In the genomic region with DNA sequence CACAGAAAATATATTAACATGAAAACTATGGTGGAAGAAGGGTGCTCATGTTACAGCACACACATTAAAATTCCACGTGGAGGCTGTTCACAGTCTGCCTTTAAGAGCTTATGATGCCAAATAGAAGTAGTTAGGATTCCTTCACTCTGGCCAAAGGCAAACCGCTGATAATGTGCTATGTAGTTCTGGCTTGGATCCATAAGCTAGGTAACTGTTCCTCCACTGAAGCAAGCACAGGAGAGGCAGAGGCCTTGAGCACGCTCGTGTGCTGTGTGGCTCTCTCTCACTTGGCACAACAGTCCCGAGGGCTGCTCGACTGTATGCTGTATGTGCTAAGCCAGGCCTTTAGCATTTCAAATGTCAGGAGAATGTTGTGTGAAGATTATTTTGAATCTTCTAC, we compare ENCODE assay signal across 24 mouse cellular contexts. TPM values are rescaled to one million over a fixed set of nuclear protein-coding genes. Genes with fewer than 3 reads are reported as not detected.
DNase-seq lines count a peak whose midpoint lies in the region; ATAC-seq lines count a peak whose summit lies in the region.
"Had no signal": no experiment of that assay in that cellular context is flagged by ENCODE, and none has a peak within 500 bp of the region (broad histone marks: within the 10 kb centered on the region; RNA-seq: fewer than 3 reads in every experiment).

No protein-coding gene starts in this region.

- H3K4me2 ChIP-seq in embryonic facial prominence, embryonic 14.5 days (ENCODE audit: low read depth, low read length), result no peak overlapping the region
- no peak overlapping the region for H3K4me2 ChIP-seq in heart, embryonic 15.5 days
- H3K4me2 ChIP-seq: embryonic facial prominence, embryonic 12.5 days; forebrain, embryonic 12.5 days; forebrain, embryonic 15.5 days; hindbrain, embryonic 13.5 days; intestine, embryonic 15.5 days had no signal

- intact Hi-C loops in heart, postnatal 14 days (cut with DNase I), result no loop called here
- intact Hi-C loops in heart, postnatal 10 days (cut with DNase I), result no loop called here

- peaks cover 25% of the 10 kb centered on the region for H3K36me3 ChIP-seq in embryonic facial prominence, embryonic 14.5 days (ENCODE audit: control insufficient read depth, insufficient read depth, low read length)
- peaks cover 20% of the 10 kb centered on the region; the same call in 1 of the 2 replicates for H3K36me3 ChIP-seq in embryonic facial prominence, embryonic 10.5 days (replicated peaks)
- H3K36me3 ChIP-seq in heart, embryonic 15.5 days, result peaks cover 6% of the 10 kb centered on the region; the same call in 1 of the 2 replicates

- H3K4me1 ChIP-seq in embryonic facial prominence, embryonic 14.5 days (ENCODE audit: control insufficient read depth, insufficient read depth, low read length), result no peaks in the 10 kb centered on the region
- no peaks in the 10 kb centered on the region for H3K4me1 ChIP-seq in embryonic facial prominence, embryonic 10.5 days
- H3K4me1 ChIP-seq in heart, embryonic 15.5 days (replicated peaks), result no peaks in the 10 kb centered on the region
- H3K4me1 ChIP-seq: embryonic facial prominence, embryonic 12.5 days; forebrain, embryonic 12.5 days; forebrain, embryonic 15.5 days; hindbrain, embryonic 10.5 days; hindbrain, embryonic 13.5 days; intestine, embryonic 15.5 days had no signal

- no peak overlapping the region for H3K27ac ChIP-seq in embryonic facial prominence, embryonic 14.5 days (replicated peaks; ENCODE audit: low read depth, low read length)
- H3K27ac ChIP-seq in embryonic facial prominence, embryonic 10.5 days (replicated peaks), result no peak overlapping the region
- H3K27ac ChIP-seq in heart, embryonic 15.5 days, result peak overlapping the region; percentile 6; the same call in 1 of the 2 replicates
- H3K27ac ChIP-seq: embryonic facial prominence, embryonic 12.5 days; forebrain, embryonic 12.5 days; forebrain, embryonic 15.5 days; heart, adult 2 months; hindbrain, embryonic 10.5 days; hindbrain, embryonic 13.5 days; intestine, embryonic 15.5 days had no signal

- no peak overlapping the region for H3K4me3 ChIP-seq in embryonic facial prominence, embryonic 14.5 days (ENCODE audit: low read depth, low read length)
- H3K4me3 ChIP-seq in embryonic facial prominence, embryonic 10.5 days, result no peak overlapping the region
- H3K4me3 ChIP-seq in heart, embryonic 15.5 days, result no peak overlapping the region
- H3K4me3 ChIP-seq: embryonic facial prominence, embryonic 12.5 days; erythroblast, embryonic 14.5 days; forebrain, embryonic 12.5 days; forebrain, embryonic 15.5 days; heart, adult 2 months; hindbrain, embryonic 10.5 days; hindbrain, embryonic 13.5 days; intestine, embryonic 15.5 days had no signal

- H3K9me3 ChIP-seq in embryonic facial prominence, embryonic 14.5 days (ENCODE audit: control insufficient read depth, low read length), result no peaks in the 10 kb centered on the region
- H3K9me3 ChIP-seq in embryonic facial prominence, embryonic 10.5 days, result no peaks in the 10 kb centered on the region
- H3K9me3 ChIP-seq in heart, embryonic 15.5 days (replicated peaks), result no peaks in the 10 kb centered on the region
- H3K9me3 ChIP-seq: embryonic facial prominence, embryonic 12.5 days; forebrain, embryonic 12.5 days; forebrain, embryonic 15.5 days; hindbrain, embryonic 10.5 days; hindbrain, embryonic 13.5 days; intestine, embryonic 15.5 days had no signal

- ATAC-seq in embryonic facial prominence, embryonic 14.5 days (ENCODE audit: low read depth), result no peak
- peak; percentile 47; the same call in 1 of the 2 replicates for ATAC-seq in heart, embryonic 15.5 days (replicated peaks; ENCODE audit: insufficient number of reproducible peaks, insufficient read depth, low FRiP score, low read depth)
- ATAC-seq: forebrain, embryonic 15.5 days; hindbrain, embryonic 16.5 days; intestine, embryonic 15.5 days; Patski had no signal

- WGBS in embryonic facial prominence, embryonic 14.5 days, result 62% methylated on average over 6 of the region's 6 CpGs
- WGBS in embryonic facial prominence, embryonic 10.5 days, result 88% methylated on average over 6 of the region's 6 CpGs
- WGBS in heart, embryonic 15.5 days, result 32% methylated on average over 6 of the region's 6 CpGs

- H3K27me3 ChIP-seq in embryonic facial prominence, embryonic 14.5 days (replicated peaks; ENCODE audit: control insufficient read depth, insufficient read depth, low read length), result no peaks in the 10 kb centered on the region
- H3K27me3 ChIP-seq in embryonic facial prominence, embryonic 10.5 days (replicated peaks; ENCODE audit: low read depth, poor library complexity, severe bottlenecking), result no peaks in the 10 kb centered on the region
- H3K27me3 ChIP-seq in heart, embryonic 15.5 days, result no peaks in the 10 kb centered on the region
- H3K27me3 ChIP-seq: embryonic facial prominence, embryonic 12.5 days; forebrain, embryonic 12.5 days; forebrain, embryonic 15.5 days; hindbrain, embryonic 13.5 days; intestine, embryonic 15.5 days; Patski had no signal

- peak; percentile 36 for DNase-seq in embryonic facial prominence, embryonic 14.5 days (ENCODE audit: low spot score)
- no peak for DNase-seq in embryonic facial prominence, embryonic 10.5 days (ENCODE audit: low spot score)
- DNase-seq in heart, postnatal 14 days, result no peak
- peak; percentile 18 to 23 for DNase-seq in heart, postnatal 10 days
- DNase-seq in heart, postnatal 4 days, result no peak
- DNase-seq: adrenal gland, postnatal 10 days; adrenal gland, postnatal 36 days; cerebellum, adult 18-20 months; cerebellum, adult 9-10 months; cerebellum, postnatal 14 days; gastrocnemius, postnatal 25 days; heart, adult 2 months; kidney, adult 11 months; kidney, adult 8-10 months had no signal

- no peak overlapping the region for H3K9ac ChIP-seq in embryonic facial prominence, embryonic 14.5 days (ENCODE audit: low read depth, low read length)
- no peak overlapping the region for H3K9ac ChIP-seq in heart, embryonic 15.5 days
- H3K9ac ChIP-seq: embryonic facial prominence, embryonic 12.5 days; forebrain, embryonic 12.5 days; forebrain, embryonic 15.5 days; hindbrain, embryonic 13.5 days; intestine, embryonic 15.5 days had no signal

RNA-seq across cellular contexts. Expression of a gene that starts 20.6 kb away (rescaled TPM):
- 34.5 and 37.8 TPM in 2 replicates for polyA plus RNA-seq in embryonic facial prominence, embryonic 14.5 days (2014; fragmentation: Nextera tagmentation; extraction: Ambion mirVana)
- 50.1 and 58.2 TPM in 2 replicates for polyA plus RNA-seq in embryonic facial prominence, embryonic 10.5 days (2016; fragmentation: Nextera tagmentation; extraction: Ambion mirVana)
- 43.9 and 44.2 TPM in 2 replicates for polyA plus RNA-seq in heart, embryonic 15.5 days (2015; fragmentation: Nextera tagmentation; extraction: Ambion mirVana)
- 10 to 100 TPM; 25.6 to 28.3 TPM for total RNA-seq in heart, postnatal 14 days (2021)
- total RNA-seq in heart, postnatal 10 days (2021), result 10 to 100 TPM; 29.3 to 34.5 TPM
- 10 to 100 TPM; 26.2 to 32.8 TPM for total RNA-seq in heart, postnatal 4 days (2021)

RNA-seq across cellular contexts. Expression of a gene that starts 55.6 kb away (rescaled TPM):
- 15.6 and 15.8 TPM in 2 replicates for polyA plus RNA-seq in embryonic facial prominence, embryonic 14.5 days (2014; fragmentation: Nextera tagmentation; extraction: Ambion mirVana)
- polyA plus RNA-seq in embryonic facial prominence, embryonic 10.5 days (2016; fragmentation: Nextera tagmentation; extraction: Ambion mirVana), result 11.6 and 11.8 TPM in 2 replicates
- 10.3 and 11.4 TPM in 2 replicates for polyA plus RNA-seq in heart, embryonic 15.5 days (2015; fragmentation: Nextera tagmentation; extraction: Ambion mirVana)
- 10 to 100 TPM; 28.6 to 32.5 TPM for total RNA-seq in heart, postnatal 14 days (2021)
- total RNA-seq in heart, postnatal 10 days (2021), result 10 to 100 TPM; 29.0 to 30.8 TPM
- total RNA-seq in heart, postnatal 4 days (2021), result 10 to 100 TPM; 29.2 to 32.6 TPM

Comparison
In these comparisons a context has a peak if more than half of its experiments do, and no peak if none do; other contexts are left out.
1. DNase-seq: peak in embryonic facial prominence, embryonic 14.5 days (single experiment) and heart, postnatal 10 days (2 of 2); none in embryonic facial prominence, embryonic 10.5 days (single experiment), heart, postnatal 14 days (0 of 2) and heart, postnatal 4 days (single experiment).